Mouse (Mus musculus) kidney, adult 2 months (tissue): Measurements from ENCODE around the gene 2310039H08Rik.

Experiments
- CTCF ChIP-seq: fragments of 200-500 bp; conservative IDR thresholded peaks from 2 replicates; pipeline ENCODE4 v1.5.1; 2011; ENCODE audit warnings: low read depth, mild to moderate bottlenecking, control low read depth, low read length, moderate library complexity, mixed read lengths; ENCODE audit not compliant: insufficient read depth, insufficient read length
- POLR2A ChIP-seq: fragments of 200-500 bp; IDR thresholded peaks from one replicate; pipeline ENCODE4 v1.6.1; 2011; ENCODE audit warnings: low read depth, low read length, control low read depth

GRCm38 (mm10) chr17:46750580-46750979, 21.9 kb upstream of the 2310039H08Rik start:
- TF ChIP-seq CTCF: no peak
- TF ChIP-seq POLR2A: no peak
